Mouse (Mus musculus) CD4-positive helper T cell, adult 2 months (primary cell): ENCODE measurements around the gene Egfl6.

ENCODE experiments used
- DNase-seq: peaks from one replicate; pipeline ENCODE4 v3.0.0-alpha.2; 2012; ENCODE audit warnings: low read depth, missing footprints, low spot score

Gene Egfl6

DNA sequence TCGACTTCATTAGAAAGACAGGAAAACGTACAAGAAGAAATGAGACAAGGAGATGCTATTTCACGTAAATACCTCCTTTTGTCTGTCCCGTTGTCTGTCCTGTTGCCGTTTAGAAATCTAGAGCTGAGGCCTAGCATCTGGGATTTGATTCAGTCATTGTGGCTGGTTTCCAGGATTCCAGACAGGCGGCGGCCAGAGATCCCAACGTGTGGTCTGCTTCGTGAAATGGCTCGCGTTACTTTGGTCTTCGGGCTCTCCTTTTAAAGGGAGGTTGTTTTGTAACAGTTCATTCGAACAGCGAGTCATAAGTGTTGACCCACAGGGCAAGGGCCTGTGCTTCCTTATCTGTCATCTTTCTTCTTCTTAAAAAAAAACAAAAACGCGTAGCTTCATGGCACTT lies 67.2 kb downstream of the Egfl6 start, which contains the start of gene Tceanc:
Gene Tceanc (minus strand): TSS at position 223 of the 400 bp plus-strand sequence.
- no peak for DNase-seq

DNA sequence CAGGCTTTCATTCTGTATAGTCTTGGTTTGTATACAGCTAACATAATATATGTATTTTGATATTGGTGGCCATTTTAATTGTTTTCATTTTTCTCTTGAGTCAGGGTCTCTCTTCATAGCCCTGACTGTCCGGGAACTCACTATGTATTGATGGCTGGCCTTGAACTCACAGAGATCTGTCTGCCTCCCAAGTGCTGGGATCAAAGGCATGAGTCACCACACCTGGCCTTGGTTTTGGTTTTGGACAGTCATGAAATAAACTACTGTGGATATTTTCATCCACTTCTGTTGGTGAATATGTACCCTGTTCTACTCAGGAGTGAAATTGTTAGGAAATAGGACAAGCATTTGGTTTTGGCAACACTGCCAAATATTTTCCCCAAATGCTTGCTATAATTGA lies 68.9 kb downstream of the Egfl6 start:
- no peak for DNase-seq

DNA sequence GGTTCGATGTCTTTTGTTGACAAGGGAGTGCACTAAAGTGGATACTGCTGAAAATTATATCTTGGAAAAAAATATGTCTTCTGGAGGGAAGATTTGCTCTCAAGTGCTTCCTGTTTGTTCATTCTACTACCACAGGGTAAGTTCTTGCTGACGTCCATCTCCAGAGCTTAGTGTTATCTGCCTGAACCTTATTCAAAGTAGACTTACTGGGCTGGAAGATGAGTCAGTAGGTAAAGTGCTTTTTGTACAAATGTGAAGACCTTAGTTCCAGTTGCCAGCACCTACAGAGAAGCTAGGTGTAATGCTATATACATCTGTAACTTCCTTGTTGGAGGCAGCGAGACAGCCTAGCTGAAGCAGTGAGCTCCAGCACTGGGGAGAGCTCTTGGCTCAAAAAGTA lies 69.6 kb downstream of the Egfl6 start:
- DNase-seq = no peak

DNA sequence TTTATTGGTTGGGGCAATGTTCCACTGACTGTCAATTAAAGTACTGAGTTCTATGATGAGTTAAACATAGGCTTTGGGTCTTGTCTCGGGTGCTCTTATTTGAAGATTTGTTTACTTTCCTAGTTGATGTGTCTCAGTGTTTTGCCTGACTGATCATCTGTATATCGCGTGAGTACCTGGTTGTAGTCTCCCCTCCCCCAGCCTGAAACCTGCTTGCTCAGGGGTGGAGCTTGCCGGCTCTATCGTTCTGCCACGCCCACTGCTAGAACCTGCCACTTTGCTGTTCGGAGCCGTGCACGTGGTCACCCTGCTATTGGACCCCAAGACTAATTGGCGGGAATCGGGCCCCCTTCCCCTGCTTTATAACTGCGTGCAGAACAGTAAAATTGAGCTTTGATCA lies 71.5 kb downstream of the Egfl6 start:
- DNase-seq = peak; percentile 45

DNA sequence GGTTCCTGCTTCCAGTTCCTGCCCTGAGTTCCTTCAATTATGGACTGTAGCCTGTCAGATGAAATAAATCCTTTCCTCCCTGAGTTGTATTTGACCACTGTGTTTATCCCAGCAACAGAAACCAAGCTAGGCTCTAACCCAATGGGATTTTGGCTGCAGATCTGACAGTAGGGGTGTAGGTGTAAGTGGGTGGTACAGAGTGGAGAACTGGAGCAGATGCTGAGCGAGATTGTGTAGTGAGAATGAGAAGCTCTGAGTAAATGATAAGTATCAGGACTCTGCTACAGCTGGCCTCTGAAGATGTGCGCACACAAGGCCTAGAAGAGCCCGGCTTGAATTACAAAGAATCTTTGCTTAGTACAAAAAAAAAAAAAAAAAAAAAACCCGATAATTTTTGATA lies 73.4 kb downstream of the Egfl6 start:
- DNase-seq = no peak

DNA sequence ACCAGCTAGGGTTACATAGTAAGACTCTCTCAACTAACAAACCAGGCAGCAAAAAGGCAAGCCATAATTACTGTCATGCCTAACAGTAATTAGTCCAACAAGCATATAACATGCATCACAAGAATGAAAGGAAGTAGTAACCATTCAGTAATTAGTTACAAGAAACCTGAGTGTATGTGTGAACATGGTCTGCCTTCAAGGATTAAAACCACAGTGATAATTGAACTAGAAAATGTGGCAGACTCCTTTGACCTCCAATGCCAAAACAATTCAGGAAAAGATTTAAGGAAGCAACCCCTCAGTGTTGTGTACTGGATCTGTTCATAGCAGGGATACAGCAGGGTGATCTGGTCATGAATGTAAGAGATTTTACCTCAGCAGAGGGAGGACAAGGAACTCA lies 74.4 kb downstream of the Egfl6 start:
- DNase-seq = no peak

DNA sequence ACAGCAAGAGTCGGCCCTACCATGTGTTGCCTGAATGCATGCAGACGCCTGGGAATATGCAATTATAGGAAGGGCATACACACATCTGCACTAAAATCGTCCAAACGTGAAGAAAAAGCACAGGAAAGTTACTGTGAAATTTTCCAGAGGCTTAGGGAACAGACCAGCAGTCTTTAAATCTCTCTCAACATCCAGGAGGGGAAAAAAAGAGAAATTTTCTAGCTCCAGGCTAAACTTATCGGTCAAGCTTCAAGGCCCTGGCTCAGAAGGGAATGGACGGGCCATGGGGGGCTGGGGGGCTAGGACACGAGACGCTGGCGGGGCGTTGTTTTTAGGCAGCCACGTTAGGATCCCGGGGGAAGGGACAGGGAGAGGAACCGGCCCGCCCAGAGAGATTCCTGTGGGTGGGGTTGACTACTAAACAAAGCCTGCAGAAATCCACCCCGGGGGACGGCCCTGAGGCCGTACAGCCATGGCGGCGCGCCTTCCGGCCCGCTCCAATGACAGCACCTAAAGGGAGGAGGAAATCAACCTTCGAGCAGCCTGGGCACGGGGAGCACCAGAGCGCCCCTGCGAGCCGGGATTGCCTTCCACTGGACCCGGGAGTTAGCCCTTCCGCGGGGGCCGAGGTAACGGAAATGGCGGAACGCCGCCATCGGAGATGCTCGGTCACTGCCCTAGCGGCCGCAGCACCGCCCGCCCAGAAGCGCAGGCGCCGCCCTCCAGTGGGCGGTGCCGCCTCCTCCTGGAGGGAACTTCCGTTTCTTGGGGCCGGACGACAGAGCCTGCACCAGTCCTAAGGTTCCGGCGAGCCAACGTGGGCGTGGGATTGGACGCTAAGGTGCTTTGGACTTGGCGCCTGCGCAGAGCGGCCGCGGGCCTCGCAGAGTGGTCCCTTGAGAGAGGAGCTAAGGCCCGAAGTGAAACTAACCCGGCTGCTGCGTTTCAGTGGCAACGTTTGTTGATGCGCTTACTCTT lies 75.5 kb downstream of the Egfl6 start:
- DNase-seq = peak; percentile 95

DNA sequence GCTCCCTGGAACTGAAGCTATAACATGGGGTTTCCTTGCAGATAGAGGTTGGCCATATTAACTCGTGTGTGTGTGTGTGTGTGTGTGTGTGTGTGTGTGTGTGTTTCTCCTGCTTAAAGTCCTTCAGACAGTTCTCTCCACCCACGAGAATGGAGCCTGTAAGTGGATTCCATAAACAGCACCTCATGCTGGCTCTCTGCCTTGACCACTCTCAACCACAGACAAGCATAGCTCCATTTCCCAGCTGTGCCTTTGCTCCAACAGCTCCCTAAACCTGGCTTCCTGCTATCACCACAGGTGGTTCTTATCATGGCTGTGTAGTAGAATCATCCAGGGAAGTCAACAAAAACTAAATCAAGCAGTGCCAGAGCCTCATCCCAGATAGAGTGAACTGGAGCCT lies 81.1 kb downstream of the Egfl6 start:
- DNase-seq = no peak

DNA sequence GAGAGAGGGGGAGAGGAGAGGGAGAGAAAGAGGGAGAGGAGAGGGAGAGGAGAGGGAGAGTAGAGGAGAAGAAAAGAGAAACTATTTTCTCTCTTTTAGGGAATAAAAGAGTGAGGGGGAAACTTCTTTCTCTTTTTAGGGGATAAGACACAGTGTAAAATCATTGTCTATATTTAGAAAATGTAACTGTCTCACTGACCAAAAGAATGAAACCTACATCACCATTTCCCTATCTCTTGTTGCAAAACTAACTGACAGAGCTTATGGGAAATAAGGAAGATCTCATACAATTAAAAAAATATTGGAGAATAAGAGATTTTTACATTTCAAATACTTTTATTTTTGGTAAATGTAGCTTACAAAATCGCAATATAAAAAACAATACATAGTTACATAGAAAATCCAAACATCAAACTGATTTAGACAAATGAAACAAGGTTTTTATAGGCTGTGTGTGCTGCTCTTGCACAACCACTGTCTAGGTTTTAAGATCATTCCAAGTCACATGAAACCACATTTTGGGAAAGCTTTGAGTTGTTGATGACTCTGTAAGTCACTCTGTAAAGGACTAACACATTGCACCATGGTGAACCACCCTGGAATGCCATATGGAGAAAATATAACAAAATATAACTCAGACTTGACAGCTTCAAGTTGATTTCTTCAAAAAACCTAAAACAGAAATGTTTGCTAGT lies 85.9 kb downstream of the Egfl6 start:
- no peak for DNase-seq

DNA sequence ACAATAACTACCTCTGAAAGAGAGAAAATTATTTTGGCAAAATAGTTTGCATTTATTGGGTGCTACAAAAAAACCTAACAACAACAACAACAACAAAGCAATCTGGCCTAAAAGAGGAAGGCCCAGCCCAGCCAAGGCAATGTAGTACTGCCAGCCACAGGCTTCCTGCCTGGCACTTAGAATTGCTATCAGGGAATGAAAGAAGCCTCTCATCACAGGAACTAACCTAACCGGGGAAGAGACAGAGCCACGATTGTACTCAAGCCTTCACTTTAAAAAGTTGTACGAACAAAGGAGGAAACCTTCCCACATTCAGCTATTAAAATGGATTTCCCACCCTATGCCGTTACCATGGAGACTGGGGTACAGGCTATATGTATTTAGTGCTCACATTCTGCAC lies 87.7 kb downstream of the Egfl6 start:
- no peak for DNase-seq

DNA sequence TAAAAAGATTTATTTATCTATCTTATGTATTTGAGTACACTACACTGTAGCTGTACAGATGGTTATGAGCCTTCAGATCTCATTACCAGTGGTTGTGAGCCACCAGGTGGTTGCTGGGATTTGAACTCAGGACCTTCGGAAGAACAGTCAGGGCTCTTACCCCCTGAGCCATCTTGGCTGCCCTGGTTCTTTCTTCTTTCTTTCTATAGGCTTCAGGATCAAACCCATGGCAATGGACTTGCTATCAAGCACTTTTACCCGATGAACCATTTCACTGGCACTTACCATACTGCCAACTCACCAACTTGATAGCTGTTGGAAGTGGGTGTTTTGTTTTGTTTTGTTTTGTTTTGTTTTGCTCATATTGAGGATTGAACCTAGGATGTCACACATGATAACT lies 90.5 kb downstream of the Egfl6 start:
- DNase-seq = no peak

DNA sequence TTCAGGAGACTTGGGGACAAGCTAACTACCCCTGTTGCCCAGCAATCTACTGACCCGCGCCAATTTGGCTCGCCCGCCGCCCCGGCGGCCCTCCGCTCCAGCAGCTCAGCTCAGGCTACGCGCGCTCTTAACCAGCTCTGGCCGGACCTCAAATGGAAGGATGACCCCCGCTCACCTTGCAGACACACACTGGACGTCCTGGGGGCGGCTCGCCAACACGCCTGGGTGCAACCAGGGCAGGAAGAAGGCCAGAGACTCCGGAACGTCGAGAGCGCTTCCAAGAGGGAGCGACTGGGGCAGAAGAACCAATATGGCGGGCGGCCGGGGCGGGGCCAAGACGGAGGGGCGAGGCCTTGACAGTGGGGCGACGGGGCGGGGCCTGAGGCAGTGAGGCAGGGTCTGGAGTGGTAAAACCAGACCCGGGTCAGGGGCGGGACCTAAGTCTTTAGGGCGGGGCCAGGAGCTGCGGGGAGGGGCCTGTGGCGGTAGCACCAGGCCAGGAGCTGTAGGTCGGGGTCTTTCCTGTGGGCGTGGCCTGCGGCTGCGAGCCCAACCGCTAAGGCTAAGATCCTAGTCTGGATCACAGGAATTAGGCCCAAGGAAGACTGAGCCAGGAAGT lies 106.0 kb downstream of the Egfl6 start, which contains the start of gene Rab9:
Gene Rab9 (minus strand): TSS at position 503 of the 619 bp plus-strand sequence.
- DNase-seq = peak; percentile 90

DNA sequence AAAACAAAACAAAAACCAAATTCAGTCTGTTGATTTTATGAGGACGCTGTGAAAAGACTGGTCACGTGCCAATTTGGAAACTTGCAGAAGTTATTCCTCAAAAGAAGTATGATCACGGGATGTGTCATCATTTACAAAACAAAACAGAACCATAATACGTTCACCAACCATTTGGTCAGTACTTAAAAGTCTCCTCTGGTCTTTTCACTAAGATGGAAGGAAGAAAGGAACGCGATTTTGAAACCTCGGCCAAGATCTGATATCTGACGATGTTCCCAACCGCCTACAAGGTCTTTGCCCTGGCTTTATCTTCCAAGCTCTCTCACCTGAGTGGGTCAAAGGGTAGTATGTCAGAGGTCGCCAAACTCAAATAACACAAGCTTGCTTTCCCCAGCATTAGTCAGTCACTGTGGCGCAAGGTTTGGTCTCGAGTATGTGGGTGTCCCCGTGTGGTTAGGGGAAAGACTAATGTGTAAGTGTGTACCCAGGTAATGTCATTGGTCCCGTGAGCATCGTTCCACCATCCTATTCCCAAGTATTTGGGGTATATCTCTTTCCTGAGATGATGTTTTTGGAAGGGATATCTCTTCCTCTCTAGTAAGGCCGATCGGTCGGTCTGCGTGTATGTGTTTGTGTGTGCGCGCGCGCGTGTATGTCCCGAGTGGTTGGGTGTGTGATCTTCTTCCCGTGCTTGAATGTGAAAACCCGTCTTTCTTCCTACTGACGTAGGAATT lies 106.7 kb downstream of the Egfl6 start:
- peak; percentile 45 for DNase-seq

DNA sequence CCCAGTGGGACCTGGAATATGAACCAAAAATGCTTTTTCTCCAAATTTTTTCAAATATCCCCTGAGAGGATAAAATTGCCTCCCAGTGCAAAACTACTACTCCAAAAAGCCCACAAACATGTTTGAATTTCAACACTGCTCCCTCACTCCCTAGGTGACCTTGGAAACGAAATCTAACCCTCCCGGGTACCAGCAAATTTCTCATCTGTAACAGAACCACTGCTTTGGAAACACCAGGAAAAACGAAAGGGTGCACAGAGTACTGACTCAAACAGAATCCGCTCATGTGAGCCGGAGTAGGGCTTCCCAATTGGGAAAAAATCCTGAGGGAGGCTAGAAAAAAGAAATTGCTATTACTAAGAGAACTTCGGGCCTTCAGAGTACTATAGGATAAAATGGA lies 108.1 kb downstream of the Egfl6 start:
- no peak for DNase-seq
